Mouse (Mus musculus) layer of hippocampus, adult 11-12 months (tissue): Measurements from ENCODE around the gene Klhl3.

Experiments used
- DNase-seq: peaks from one replicate; pipeline ENCODE4 v3.0.0; 2022; ENCODE audit warnings: low spot score

Klhl3 gene

DNA sequence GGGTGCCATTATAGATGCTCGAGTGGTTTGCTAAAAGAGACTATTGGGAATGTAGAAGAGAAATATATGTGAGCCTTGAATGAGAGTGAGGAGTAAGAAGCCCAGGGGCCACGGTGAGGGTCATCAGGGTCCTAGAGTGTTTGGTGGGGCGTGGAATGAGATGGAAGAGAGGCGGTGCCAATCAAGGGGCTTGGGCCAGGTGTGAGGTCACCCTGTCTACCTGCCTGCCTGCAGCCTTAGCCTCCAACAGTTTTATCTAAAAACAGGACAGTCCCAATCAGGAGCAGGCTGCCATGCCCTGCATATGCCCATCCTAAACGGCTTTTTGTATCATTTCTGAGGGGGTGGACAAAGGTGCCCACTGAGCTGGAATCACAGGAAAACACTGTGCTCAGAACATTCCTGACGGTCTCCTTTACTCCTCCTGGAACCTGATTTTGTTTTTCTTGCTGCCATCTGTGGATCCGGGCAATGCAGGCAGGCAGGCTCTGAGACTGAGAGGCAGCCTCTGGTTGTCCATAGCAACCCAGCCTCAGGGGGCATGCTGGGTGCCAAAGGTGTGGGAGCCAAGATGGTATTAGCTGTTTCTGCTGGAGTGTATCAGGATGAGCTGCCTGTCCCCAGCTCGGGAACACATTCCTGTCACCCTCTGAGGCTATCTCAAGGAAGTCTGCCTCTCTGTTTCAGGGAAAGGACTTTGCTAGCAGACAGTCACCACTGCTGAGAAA is 89.5 kb downstream of the Klhl3 start:
- peak; percentile 28 for DNase-seq

DNA sequence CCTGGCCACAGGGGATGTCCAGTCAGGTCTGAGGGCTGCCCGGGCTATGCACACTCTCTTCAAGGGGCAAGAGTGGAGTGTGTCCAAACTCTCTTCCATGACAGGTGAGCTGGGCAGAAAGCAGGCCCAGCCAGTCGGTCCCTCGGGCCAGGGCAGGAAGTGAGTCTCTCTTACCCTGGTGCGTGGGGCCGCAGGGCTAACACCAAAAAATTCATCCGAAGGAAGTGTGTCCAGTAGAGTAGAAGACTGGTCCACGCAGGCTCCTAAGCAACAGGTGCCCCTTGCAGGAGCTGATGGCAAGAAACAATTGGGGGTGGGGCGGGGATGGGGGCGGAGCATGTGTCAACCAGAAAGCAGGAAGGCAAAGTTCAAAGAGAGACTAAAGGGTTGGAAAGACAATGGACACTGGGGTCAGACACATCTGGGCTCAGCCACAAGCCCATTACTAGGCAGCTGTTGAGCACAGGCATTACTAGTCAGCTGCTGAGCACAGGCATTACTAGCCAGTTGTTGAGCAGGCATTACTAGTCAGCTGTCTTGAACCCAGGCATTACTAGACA is 90.3 kb downstream of the Klhl3 start:
- no peak for DNase-seq

DNA sequence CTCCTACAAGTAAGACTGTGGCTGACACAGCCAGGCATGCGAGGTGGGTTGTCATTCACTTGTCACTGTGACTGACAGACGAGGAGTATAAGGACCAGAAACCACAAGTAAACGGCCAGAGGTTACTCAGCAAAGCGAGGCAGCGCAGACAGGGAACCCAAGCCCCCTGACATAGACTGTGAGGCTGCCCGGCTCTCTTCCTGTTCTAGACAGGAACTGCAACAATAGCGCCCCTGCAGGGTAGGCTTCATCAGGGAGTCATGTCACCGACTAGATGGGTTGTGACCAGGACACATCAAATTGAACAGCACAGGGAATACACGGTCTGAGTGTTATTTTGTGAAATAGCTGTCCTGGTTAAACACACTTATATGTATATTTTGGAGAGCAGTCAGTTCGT is 93.0 kb downstream of the Klhl3 start:
- DNase-seq: no peak

GRCm38 (mm10) chr13:58017298-58017697 is 96.1 kb downstream of the Klhl3 start:
- no peak for DNase-seq

DNA sequence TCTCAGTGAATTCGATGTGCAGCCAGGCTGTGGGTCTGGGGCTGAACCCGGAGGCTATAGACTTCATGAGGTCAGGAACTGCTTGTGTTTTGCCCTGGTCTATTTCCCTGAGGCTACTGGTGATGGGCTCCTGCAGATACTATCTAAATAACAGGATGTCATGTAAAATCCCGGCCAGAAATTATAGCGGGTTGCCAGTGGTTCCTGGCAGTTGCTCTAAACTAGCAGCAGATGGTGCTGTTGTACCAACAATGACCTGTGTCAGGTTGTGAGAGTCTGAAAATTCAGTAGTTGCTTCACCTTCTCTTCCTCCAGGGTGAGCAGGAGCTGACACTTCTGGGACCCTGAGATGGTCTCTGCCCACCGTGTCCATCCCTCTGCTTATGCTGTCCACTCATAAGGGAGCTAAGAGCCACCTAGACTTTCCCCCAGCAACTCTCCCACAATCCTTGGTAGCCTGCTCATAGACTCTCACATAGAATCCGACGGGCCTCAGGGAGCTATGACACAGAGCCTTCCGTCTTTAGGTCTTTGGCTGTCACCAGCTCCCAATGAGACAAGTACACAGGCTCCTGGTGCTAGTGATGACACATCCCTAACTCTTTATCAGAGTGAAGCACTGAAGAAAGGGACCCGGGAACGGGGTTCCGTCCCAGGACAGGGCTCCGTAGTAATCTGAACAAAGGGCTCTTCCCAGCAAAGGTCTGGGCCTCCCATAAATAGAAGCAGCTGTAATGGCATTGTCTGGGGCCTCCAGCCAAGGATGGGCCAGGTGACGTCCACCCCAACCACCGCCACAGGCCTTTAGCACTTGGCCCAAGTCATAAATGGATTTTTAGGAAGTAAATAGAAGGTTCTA is 101.1 kb downstream of the Klhl3 start:
- DNase-seq: peak; percentile 55

GRCm38 (mm10) chr13:58011526-58011925 is 101.9 kb downstream of the Klhl3 start:
- no peak for DNase-seq

- no peak for DNase-seq
These were observed 103.0 kb downstream of the Klhl3 start for GRCm38 (mm10) chr13:58010416-58010815.

DNA sequence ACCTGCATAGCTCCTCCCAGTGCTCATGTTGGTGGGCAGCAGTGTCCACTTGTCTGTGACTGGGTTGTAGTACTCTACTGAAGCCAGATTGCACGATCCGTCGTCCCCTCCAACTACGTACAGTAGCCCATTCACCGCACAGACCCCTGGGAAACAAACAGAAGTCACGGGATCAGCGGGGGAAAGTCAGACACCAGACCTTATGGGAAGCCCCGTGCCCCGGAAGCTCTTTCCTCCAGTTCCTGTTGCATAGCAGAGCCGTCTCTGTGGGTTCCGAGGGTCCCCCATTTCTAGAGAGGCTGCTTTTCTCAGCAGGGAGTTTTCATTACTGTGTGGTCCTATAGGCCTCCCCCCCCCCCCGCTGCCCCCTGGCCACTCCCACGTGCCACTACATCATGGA is 104.1 kb downstream of the Klhl3 start:
- no peak for DNase-seq

GRCm38 (mm10) chr13:58008038-58008364 is 105.4 kb downstream of the Klhl3 start:
- DNase-seq: no peak

DNA sequence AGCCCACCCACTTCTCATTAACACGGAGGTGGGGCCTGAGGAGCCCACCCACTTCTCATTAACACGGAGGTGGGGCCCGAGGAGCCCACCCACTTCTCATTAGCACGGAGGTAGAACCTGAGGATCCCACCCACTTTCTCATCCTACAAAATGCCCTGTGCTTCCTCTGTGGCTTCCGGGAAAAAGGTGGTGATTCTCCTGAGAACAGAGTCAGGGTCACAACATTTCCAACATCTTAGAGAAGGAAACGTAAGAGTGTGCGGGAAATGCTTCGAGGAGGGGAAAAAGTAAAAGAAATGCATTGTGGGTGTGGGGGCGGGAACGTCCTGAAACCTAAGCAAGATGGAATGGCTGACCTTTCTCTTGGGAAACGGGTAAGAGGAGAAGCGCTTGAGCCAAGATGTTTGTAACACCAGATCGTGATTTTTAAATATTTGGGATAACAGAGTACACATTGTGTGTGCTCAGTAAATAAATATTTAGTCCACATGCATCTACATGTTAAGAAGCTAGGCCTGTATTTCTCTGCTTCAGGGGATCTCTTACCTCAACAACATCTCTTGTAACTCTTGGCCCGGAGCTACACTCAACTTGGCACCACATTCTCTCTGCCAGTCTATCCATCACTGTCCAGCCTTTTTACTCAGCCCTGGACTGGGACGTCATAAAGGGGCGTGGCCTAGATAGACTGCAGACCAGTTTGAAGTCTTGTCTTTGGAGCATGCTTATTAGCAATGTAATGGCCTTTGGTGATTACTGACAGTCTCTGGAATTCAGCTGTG is 105.9 kb downstream of the Klhl3 start:
- DNase-seq: no peak

DNA sequence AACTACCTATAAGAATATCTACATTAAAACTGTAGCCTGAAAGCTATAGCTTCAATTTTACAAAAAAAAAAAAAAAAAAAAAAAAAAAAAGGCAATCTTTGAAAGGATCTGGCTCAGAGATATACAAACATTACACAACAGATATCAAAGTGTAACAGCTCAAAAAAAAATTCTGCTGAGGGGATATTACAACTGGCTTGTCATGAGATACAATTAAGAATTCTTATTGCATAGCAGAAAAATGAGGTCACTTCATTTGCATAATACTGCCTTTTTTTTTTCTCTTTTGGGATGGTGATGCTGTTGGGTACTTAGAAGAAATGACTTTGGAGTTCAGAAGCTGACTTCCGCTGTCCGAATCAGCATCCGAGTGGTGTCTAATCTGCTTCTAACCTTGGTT is 111.6 kb downstream of the Klhl3 start:
- DNase-seq: no peak

DNA sequence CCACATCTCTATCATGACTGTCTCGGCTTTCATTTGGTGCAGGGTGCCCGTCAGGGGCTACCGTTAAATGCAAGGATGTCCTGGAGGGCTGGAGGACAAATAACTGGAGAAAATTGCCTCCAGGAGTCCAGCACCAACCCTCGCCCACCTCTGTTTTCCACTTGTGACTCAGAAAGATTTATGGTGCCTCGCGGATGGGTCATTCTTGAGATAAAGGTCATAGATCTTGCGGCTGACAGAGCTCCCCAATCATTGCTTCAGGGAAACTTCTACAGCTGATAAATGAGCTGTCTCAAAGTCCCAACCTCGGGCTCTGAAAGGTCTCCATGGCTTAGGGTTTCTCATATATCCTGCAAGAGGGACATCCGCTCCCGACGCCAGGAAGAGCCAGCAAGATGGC is 116.9 kb downstream of the Klhl3 start:
- DNase-seq: no peak

DNA sequence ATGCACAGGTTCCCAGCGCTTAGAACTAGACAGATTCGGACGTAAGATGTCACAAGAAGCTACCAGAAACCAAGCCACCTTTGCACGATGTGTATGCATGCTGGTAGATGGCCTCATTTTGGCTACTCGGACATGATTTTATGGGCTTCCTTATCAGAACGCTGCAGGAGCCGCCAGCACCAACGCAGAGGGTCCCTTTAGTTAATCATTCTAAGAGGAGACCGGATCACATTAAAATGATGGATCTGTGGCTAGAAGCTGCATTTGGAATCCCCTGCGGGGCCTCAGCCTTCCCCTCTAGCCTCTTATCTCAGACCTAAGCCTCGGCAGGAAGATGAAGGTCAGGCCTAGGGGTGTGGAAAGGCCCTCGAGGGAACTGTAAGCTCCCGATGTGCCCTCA is 117.5 kb downstream of the Klhl3 start:
- DNase-seq: no peak

DNA sequence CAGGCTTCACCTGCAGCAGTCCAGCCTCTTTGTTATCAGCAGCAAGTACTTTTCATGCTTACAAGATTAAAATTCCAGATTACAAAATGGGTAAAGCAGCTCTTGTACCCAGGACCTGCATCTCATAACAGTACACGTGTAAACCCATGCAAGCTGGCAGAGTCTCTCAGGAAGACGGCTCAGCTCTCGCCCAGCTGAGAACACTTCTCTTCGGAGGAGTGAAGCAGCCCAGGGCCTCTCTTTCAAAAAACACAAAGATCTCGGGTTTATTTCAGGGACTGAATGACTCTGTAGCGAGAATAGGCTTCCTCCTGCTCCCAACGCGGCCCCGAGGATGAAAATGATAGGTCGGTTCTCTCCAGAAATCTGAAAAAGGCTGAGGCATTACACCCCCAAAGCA is 128.8 kb downstream of the Klhl3 start:
- no peak for DNase-seq

- no peak for DNase-seq
These were observed 129.2 kb downstream of the Klhl3 start for GRCm38 (mm10) chr13:57984163-57984562.

DNA sequence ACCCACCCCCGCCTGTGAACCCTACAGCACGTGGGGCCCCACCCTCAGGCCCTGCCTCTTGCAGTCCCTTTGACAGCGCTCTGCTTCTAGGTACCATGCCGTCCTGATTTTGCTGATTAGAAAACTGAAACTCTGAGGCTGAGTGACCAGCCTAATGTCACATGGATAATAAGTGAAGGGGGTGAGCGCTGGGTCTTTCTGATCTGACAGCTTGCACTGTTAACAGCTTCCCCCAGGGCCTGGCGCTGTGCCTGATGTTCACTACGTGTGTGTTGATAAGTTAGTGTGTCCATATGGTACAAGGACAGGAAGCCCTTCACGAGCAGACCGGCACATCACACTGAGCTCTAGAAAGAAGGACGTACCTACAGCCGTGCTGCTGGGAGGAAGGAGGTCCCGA is 130.1 kb downstream of the Klhl3 start:
- peak; percentile 19 for DNase-seq

DNA sequence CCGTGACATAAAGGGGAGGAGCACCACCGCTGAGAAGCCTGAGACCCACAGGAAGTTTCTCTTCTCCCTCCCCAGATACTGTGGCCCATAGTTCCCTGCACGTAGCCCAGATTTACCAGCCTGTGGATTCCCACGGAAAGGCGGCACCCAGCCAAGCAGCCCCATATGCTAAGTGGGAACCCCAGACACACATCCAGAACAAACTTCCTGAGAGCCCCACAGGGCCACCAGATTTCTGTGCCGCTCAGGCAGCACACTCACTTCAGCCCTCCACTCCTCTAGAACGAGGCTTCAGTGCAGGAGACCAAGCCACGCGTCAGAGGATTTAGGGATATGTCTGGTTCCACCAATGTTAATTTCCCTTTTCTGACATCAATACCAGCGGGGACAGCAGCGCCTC is 130.5 kb downstream of the Klhl3 start:
- peak; percentile 37 for DNase-seq

- DNase-seq: no peak
These were observed 132.7 kb downstream of the Klhl3 start for GRCm38 (mm10) chr13:57980679-57981078.

DNA sequence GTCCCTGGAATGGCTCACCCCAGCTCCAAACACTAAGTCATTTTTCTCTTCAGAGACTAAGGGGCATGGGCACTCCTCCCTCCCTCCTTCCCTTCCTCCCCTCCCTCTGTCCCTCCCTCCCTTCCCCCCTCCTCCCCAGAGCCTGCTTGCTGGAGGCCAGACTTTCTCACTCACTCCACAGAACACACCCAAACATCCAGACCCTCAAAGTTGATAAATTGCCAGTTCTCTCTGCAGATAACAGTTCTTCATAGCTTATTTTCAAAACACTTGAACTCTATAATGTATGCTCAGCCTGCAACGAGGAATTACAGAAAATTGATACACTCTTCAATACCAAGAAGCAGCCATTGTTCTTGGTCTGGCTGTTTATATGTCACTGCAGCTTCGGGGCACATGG is 133.3 kb downstream of the Klhl3 start:
- no peak for DNase-seq

DNA sequence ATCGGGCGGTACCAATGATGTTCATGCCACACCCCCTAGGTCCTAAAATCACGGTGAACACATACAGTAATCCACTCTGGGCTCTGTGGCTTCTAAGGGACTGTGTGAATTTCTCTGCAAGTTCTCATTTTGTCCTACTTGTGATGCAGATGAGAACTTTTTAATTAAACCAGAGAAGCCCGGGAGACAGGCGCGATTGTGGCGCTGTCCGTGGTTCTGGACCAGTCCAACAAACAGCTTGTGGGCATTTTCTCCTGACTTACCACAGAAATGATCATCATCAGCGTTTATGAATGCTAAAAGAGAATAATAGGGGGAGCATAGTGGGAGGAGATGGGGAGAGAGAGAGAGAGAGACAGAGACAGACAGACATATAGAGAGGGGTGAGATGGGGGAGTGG is 134.5 kb downstream of the Klhl3 start:
- DNase-seq: no peak

GRCm38 (mm10) chr13:57977721-57978120 is 135.7 kb downstream of the Klhl3 start:
- no peak for DNase-seq

DNA sequence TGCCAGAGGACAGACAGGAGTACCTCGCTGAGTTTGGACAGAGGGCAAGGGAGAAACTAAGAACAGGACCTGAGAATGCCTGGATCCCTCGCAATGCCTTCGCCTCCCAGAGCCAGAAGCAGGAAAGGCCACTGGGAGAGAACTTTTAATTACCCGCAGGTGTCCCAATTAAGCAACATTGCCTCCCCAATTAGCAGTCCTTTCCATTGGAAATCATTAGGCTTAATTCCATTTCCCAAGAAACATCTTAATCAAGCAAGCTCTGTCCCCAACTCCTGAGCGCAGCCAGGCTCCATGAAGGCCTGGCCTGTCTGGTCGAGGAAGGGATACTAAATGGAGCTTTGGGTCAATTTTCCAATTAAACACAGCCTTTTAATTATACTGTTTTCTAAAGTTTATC is 147.7 kb downstream of the Klhl3 start:
- DNase-seq: no peak

DNA sequence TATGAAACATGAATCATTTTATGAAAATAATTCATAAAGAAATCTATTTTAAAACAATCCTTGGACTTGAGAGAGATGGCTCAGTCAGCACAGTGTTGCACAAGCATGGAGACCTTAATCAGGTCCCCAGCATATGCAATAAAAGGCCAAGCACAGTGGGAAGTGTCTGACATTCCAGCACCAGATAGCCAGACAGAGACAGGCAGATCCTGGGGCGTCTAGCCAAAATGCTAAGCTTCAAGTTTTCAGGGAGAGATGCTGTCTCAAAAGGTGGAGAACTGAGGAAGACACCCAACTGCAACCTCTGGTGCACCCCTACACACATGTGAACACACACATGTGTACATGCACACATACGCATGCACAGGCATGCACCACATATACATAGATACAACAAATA is 153.1 kb downstream of the Klhl3 start:
- DNase-seq: no peak
